In genomic region chr17:29057961-29058360, GRCm38 (mm10) we compare ENCODE assay signal across 8 mouse cellular contexts. TPM values are rescaled to one million over a fixed set of nuclear protein-coding genes. Genes with fewer than 3 reads are reported as not detected.
DNase-seq lines count a peak whose midpoint lies in the region; ATAC-seq and TF ChIP-seq lines count a peak whose summit lies in the region.
"Had no signal": no experiment of that assay in that cellular context is flagged by ENCODE, and none has a peak within 500 bp of the region (broad histone marks: within the 10 kb centered on the region; RNA-seq: fewer than 3 reads in every experiment).

No protein-coding gene starts in this region.

- TF ChIP-seq POLR2A in kidney, adult 2 months (IDR thresholded peaks at IDR 0.05; ENCODE audit: low read depth, low read length): no peak
- no peak for TF ChIP-seq POLR2A in lung, adult 2 months (IDR thresholded peaks at IDR 0.05; ENCODE audit: borderline replicate concordance, extremely low read depth, low read depth, low read length)

- H3K4me2 ChIP-seq in kidney, embryonic 14.5 days (replicated peaks; ENCODE audit: low read depth, low read length): no peak overlapping the region

- H3K36me3 ChIP-seq in kidney, adult 2 months (ENCODE audit: control insufficient read depth, insufficient read depth, low read length): no peaks in the 10 kb centered on the region
- H3K36me3 ChIP-seq in kidney, embryonic 14.5 days (ENCODE audit: control insufficient read depth, insufficient read depth, low read length): no peaks in the 10 kb centered on the region

- 49% methylated on average over 10 of the region's 10 CpGs for WGBS in kidney, adult 2 months
- WGBS in kidney, embryonic 14.5 days: 69% methylated on average over 10 of the region's 10 CpGs
- 37% methylated on average over 10 of the region's 10 CpGs for WGBS in lung, adult 2 months

- no peaks in the 10 kb centered on the region for H3K4me1 ChIP-seq in kidney, adult 2 months (ENCODE audit: control insufficient read depth, insufficient read depth, low read length)
- H3K4me1 ChIP-seq in kidney, embryonic 14.5 days (ENCODE audit: control insufficient read depth, insufficient read depth, low read length): peaks cover 36% of the 10 kb centered on the region
- H3K4me1 ChIP-seq in lung, adult 2 months (ENCODE audit: control insufficient read depth, insufficient read depth, low read length): peaks cover 6% of the 10 kb centered on the region; the same call in 1 of the 2 replicates

- no peak overlapping the region for H3K9ac ChIP-seq in kidney, embryonic 14.5 days (ENCODE audit: low read depth, low read length)

- no peak overlapping the region for H3K4me3 ChIP-seq in kidney, adult 2 months (ENCODE audit: insufficient read depth, low read depth, low read length)
- no peak overlapping the region for H3K4me3 ChIP-seq in kidney, embryonic 14.5 days (ENCODE audit: low read length)
- no peak overlapping the region for H3K4me3 ChIP-seq in lung, adult 2 months (replicated peaks; ENCODE audit: extremely low read depth, low read depth, low read length)
- H3K4me3 ChIP-seq: layer of hippocampus, adult 2 months had no signal

- ATAC-seq in kidney, embryonic 14.5 days (ENCODE audit: low FRiP score, low TSS enrichment): no peak

- H3K27ac ChIP-seq in kidney, adult 2 months (ENCODE audit: insufficient read depth, low read depth, low read length): no peak overlapping the region
- H3K27ac ChIP-seq in kidney, embryonic 14.5 days (ENCODE audit: low read depth, low read length): no peak overlapping the region
- H3K27ac ChIP-seq: layer of hippocampus, adult 2 months had no signal

- H3K9me3 ChIP-seq in kidney, embryonic 14.5 days (ENCODE audit: control insufficient read depth, low read length): no peaks in the 10 kb centered on the region

- TF ChIP-seq CTCF in kidney, adult 2 months (conservative IDR thresholded peaks at IDR 0.05; ENCODE audit: insufficient read depth, insufficient read length, low read depth, low read length): no peak
- no peak for TF ChIP-seq CTCF in lung, adult 2 months (IDR thresholded peaks at IDR 0.05; ENCODE audit: insufficient read depth, low read length)

- no peaks in the 10 kb centered on the region for H3K27me3 ChIP-seq in kidney, adult 2 months (replicated peaks; ENCODE audit: control insufficient read depth, insufficient read depth, low read length)
- no peaks in the 10 kb centered on the region for H3K27me3 ChIP-seq in kidney, embryonic 14.5 days (ENCODE audit: control insufficient read depth, insufficient read depth, low read length)

- peak; percentile 71 for DNase-seq in kidney, adult 2 months
- DNase-seq in 416B (ENCODE audit: low read depth): peak; percentile 88
- peak; percentile 64 for DNase-seq in MN1 (ENCODE audit: low spot score)
- peak; percentile 68 for DNase-seq in lung, adult 2 months
- no peak for DNase-seq in T-cell, adult 2 months (ENCODE audit: low spot score)
- DNase-seq in cerebellum, postnatal 4 days (ENCODE audit: low spot score in 2 of 2): no peak

RNA-seq across cellular contexts. Expression of gene Srsf3, which starts 25.5 kb away (rescaled TPM):
- 71.0 and 85.2 TPM in 2 replicates for polyA plus RNA-seq in kidney, adult 2 months (2012; rRNA removed)
- polyA plus RNA-seq in kidney, embryonic 14.5 days (2014; fragmentation: Nextera tagmentation; extraction: Ambion mirVana): 691 and 760 TPM in 2 replicates
- 159 and 168 TPM in 2 replicates for polyA plus RNA-seq in lung, adult 2 months (2012; rRNA removed)

RNA-seq across cellular contexts. Expression of gene Cdkn1a, which starts 32.8 kb away (rescaled TPM):
- polyA plus RNA-seq in kidney, adult 2 months (2012; rRNA removed): 11.6 and 13.7 TPM in 2 replicates
- 37.4 and 45.6 TPM in 2 replicates for polyA plus RNA-seq in kidney, embryonic 14.5 days (2014; fragmentation: Nextera tagmentation; extraction: Ambion mirVana)
- 70.3 and 91.5 TPM in 2 replicates for polyA plus RNA-seq in lung, adult 2 months (2012; rRNA removed)

RNA-seq across cellular contexts. Expression of gene Stk38, which starts 50.2 kb away (rescaled TPM):
- polyA plus RNA-seq in kidney, adult 2 months (2012; rRNA removed): 61.7 and 66.8 TPM in 2 replicates
- polyA plus RNA-seq in kidney, embryonic 14.5 days (2014; fragmentation: Nextera tagmentation; extraction: Ambion mirVana): 65.5 and 101 TPM in 2 replicates
- 105 and 111 TPM in 2 replicates for polyA plus RNA-seq in lung, adult 2 months (2012; rRNA removed)

RNA-seq across cellular contexts. Expression of gene Rab44, which starts 56.0 kb away (rescaled TPM):
- 0.16 and 0.34 TPM in 2 replicates for polyA plus RNA-seq in kidney, adult 2 months (2012; rRNA removed)
- polyA plus RNA-seq in kidney, embryonic 14.5 days (2014; fragmentation: Nextera tagmentation; extraction: Ambion mirVana): 0.39 TPM in 1 of 2 replicates, not detected in the other
- 13.0 and 15.7 TPM in 2 replicates for polyA plus RNA-seq in lung, adult 2 months (2012; rRNA removed)

Comparison
In these comparisons a context has a peak if more than half of its experiments do, and no peak if none do; other contexts are left out.
1. DNase-seq: peak in kidney, adult 2 months (single experiment), 416B (single experiment), MN1 (single experiment) and lung, adult 2 months (single experiment); none in T-cell, adult 2 months (single experiment) and cerebellum, postnatal 4 days (0 of 2).